Mouse (Mus musculus): ENCODE measurements at regions not wholly inside any gene's neighbourhood (a gene's known extent, or its start where the extent isn't known, plus 50 kb on each side); places are given as distances from the start of the nearest gene placed in this dataset.

DNA sequence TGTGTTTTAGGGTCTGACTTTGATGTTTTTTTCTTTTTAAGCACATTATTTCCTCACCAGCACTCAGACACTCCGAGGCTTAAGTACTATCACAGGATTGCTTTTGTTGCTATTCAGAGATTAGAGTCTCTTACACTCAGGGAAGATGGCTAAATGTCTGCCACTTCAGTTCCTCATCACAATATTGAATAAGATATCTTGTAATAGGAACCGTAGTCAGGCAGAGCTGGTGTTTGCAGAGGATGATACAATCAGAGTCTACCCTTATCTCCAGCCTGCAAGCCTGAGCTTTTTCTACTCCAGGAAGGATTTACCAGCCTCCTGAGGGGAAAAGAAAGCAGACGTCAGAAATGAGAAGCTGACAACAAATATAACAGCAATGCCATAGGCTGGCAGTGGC is 336.3 kb downstream of the Ins1 start:
- no peak for ATAC-seq (replicated peaks; ENCODE audit: poor library complexity, severe bottlenecking)

DNA sequence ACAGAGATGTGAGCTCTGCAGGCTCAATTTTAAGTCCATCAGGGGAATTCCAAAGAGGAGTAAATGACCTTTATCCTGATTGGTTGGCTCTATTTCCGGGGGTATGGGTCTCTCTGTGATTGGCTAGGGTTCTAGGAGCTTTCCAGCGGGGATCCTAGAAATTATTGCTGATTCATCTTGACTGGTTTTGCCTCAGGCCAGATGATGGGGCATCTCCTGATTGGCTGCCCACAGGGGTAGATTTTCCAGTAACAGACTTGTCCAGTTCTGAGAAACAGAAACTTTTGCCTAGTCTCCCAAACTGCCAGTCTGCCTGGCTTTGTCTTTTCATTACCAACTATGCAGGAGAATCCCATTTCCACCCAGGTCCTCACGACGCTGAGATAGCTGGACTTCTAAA is 301.3 kb downstream of the Ins1 start:
- ATAC-seq (replicated peaks; ENCODE audit: poor library complexity, severe bottlenecking), result no peak

DNA sequence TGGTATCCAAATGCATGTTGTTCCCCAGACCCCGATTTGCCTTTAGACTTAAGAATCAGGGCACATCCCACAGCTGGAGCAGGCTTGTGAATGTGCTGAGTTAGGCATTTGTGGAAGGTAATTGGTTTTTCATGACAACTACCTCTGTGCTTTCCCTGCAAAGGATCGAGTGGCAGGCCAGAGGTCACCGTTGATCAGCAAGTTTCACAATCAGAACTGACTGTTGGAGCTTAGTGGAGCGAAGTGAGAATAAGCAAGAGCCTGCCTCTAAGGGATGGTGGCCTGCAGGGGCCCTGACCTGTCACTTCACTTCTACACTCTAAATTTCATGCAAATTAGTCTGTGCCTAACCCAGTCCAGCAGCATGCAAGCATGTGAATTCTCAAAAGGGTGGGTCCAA is 270.7 kb downstream of the Ins1 start:
- ATAC-seq (replicated peaks; ENCODE audit: poor library complexity, severe bottlenecking), result no peak

DNA sequence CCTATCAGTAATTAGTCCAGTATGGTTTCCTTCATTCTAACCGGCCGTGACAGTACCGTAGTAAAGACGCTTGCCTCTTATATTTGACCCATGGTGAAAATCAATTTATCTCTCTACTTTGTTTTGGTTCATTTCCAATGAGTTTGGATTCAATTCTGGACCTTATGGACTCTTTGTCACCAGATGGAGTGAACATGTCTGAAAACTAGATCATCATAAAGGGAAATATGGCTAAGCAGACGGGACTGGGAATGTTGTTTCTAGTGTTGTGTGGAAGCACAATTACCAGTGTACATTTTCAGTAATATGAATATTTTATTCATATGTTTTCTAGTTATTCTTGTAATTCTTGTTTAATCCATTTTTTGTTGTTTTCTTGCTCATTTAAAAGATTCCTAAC is 261.4 kb downstream of the Ins1 start:
- ATAC-seq (replicated peaks; ENCODE audit: poor library complexity, severe bottlenecking), result no peak

DNA sequence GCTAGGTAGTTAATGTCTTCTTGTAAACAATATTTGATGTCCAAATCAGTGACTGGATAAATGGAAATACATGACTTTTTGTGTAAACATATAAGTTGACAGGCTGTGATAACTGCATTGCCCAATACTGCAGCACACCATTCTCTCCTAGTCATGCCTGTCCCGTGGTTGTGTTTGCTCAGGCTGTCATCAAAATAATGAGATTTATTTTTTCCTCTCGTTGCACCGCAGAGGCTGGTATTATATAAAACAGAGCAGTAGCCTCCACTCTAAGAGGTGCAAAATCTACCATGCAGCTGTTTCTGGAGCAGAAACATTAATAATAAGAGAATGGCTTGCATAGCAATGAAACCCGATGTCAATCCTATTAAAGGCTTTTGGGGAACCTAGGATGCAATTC is 239.2 kb downstream of the Ins1 start:
- ATAC-seq (replicated peaks; ENCODE audit: poor library complexity, severe bottlenecking), result no peak
